Comparison of ENCODE assay signal across 19 mouse cellular contexts in the genomic region with DNA sequence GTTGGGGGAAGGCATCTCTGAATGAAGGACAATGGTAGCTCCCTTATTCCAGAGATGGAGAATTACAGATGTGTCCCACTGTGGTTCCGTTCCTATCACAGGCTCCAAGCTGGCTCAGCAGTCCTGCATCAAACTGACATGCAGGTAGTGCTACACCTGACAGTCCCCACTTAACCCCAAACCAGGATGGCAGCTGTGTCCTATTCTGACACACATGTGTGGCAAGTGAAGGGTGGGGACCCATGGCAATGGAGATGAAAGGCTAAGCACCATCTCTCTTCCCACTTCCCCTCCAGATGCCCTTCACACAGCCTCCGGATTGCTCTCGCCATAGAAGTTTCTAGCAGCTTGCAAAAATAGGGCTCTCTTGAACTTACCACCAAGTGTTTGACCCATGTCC.
"Had no signal": no experiment of that assay in that cellular context is flagged by ENCODE, and none has a peak within 500 bp of the region (broad histone marks: within the 10 kb centered on the region; RNA-seq: fewer than 3 reads in every experiment).

No protein-coding gene starts in this region.

- H3K36me3 ChIP-seq: midbrain, embryonic 10.5 days; midbrain, embryonic 12.5 days; neural tube, embryonic 13.5 days; neural tube, embryonic 15.5 days had no signal

- H3K9me3 ChIP-seq: midbrain, embryonic 10.5 days; midbrain, embryonic 12.5 days; neural tube, embryonic 13.5 days; neural tube, embryonic 15.5 days had no signal

- H3K27me3 ChIP-seq: midbrain, embryonic 12.5 days had no signal

- H3K4me3 ChIP-seq: midbrain, embryonic 10.5 days; midbrain, embryonic 12.5 days; myocyte; neural tube, embryonic 13.5 days; neural tube, embryonic 15.5 days had no signal

- H3K9ac ChIP-seq: lung, embryonic 14.5 days; midbrain, embryonic 12.5 days; neural tube, embryonic 13.5 days; neural tube, embryonic 15.5 days had no signal

- DNase-seq: lung, adult 18-20 months; lung, embryonic 14.5 days; lung, postnatal 10 days; lung, postnatal 4 days; midbrain, embryonic 14.5 days; retina, postnatal 1 day; right cerebral cortex, adult 18-20 months; right cerebral cortex, postnatal 25 days; right cerebral cortex, postnatal 4 days; spleen, adult 18-20 months; thymus, adult 18-20 months; thymus, postnatal 14 days; thymus, postnatal 36 days had no signal

- H3K4me2 ChIP-seq: lung, embryonic 14.5 days; midbrain, embryonic 12.5 days; neural tube, embryonic 13.5 days; neural tube, embryonic 15.5 days had no signal

- H3K27ac ChIP-seq: midbrain, embryonic 10.5 days; midbrain, embryonic 12.5 days; neural tube, embryonic 13.5 days; neural tube, embryonic 15.5 days had no signal

- ATAC-seq: midbrain, embryonic 16.5 days had no signal
